Mouse (Mus musculus) heart, postnatal 14 days (tissue): Measurements from ENCODE around the gene Grb10. TPM values are rescaled to one million over a fixed set of nuclear protein-coding genes. Genes with fewer than 3 reads are reported as not detected.

Source experiments
- DNase-seq, 2 experiments: peaks; one replicate each; pipeline ENCODE4 v3.0.0; 2021 to 2022
- intact Hi-C: fragments of 180-260 bp; cut with DNase I; formaldehyde crosslinking; loops from one replicate; pipeline ENCODE4 v1.15.1; 2025
- long read RNA-seq, 2 experiments: library from polyadenylated mRNA; stranded (forward); transcript quantifications; one replicate each; pipeline ENCODE4 v2.0.0; 2021
- total RNA-seq, 2 experiments: library from RNA; stranded (reverse); gene quantifications; 2 replicates each; pipeline ENCODE4 v1.2.3; 2021

Grb10 gene
- total RNA-seq, result 100 to 1,000 TPM; 138 to 163 TPM
- long read RNA-seq, experiment 1, full-length matches to known transcripts, result 2 of 7 reads
- long read RNA-seq, experiment 1, partial matches to known transcripts, result 0 of 7 reads
- long read RNA-seq, experiment 1, other reads (novel, unspliced or antisense), result 5 of 7 reads
- long read RNA-seq, experiment 2, full-length matches to known transcripts, result 1 of 8 reads
- long read RNA-seq, experiment 2, partial matches to known transcripts, result 0 of 8 reads
- long read RNA-seq, experiment 2, other reads (novel, unspliced or antisense), result 7 of 8 reads

- DNase-seq, result no peak
- intact Hi-C loops, result loop anchor here (2.0 to 5.0 kb wide), 3 partner anchors 61 to 319 kb away; no protein-coding TSS in a partner anchor
These were observed at the start of gene Grb10 for GRCm38 (mm10) chr11:12038470-12038985. TSS of gene Grb10 (minus strand) at chr11:12038683.

GRCm38 (mm10) chr11:12081638-12082037 is 43.2 kb upstream of the Grb10 start:
- DNase-seq, result no peak
- intact Hi-C loops, result no loop called here

- no peak for DNase-seq
These were observed 40.7 kb upstream of the Grb10 start for GRCm38 (mm10) chr11:12079231-12079630.

GRCm38 (mm10) chr11:12075449-12075848 is 37.0 kb upstream of the Grb10 start:
- no peak for DNase-seq
- intact Hi-C loops, result no loop called here

More at GRCm38 (mm10) chr11:12079231-12079630, 40.7 kb upstream of the Grb10 start:
- intact Hi-C loops, result no loop called here

GRCm38 (mm10) chr11:12073394-12074226 is 35.1 kb upstream of the Grb10 start:
- intact Hi-C loops, result no loop called here
- no peak for DNase-seq

- intact Hi-C loops, result no loop called here
These were observed 33.8 kb upstream of the Grb10 start for GRCm38 (mm10) chr11:12072322-12072721.

GRCm38 (mm10) chr11:12059005-12059404 is 20.5 kb upstream of the Grb10 start:
- DNase-seq, result no peak
- intact Hi-C loops, result no loop called here

More at GRCm38 (mm10) chr11:12072322-12072721, 33.8 kb upstream of the Grb10 start:
- no peak for DNase-seq

GRCm38 (mm10) chr11:12048547-12049327 is 10.3 kb upstream of the Grb10 start:
- intact Hi-C loops, result no loop called here
- DNase-seq, result peak; percentile 31 to 50

- intact Hi-C loops, result no loop called here
- no peak for DNase-seq
These were observed 9.7 kb upstream of the Grb10 start for GRCm38 (mm10) chr11:12048135-12048534.

- intact Hi-C loops, result no loop called here
- no peak for DNase-seq
These were observed 5.8 kb upstream of the Grb10 start for GRCm38 (mm10) chr11:12044245-12044644.

- intact Hi-C loops, result no loop called here
- DNase-seq, result no peak
These were observed 3.3 kb upstream of the Grb10 start for GRCm38 (mm10) chr11:12041787-12042186.

GRCm38 (mm10) chr11:12041379-12041778 is 2.9 kb upstream of the Grb10 start:
- intact Hi-C loops, result no loop called here
- no peak for DNase-seq

- intact Hi-C loops, result no loop called here
- DNase-seq, result no peak
These were observed 1.9 kb upstream of the Grb10 start for GRCm38 (mm10) chr11:12040391-12040790.

GRCm38 (mm10) chr11:12039748-12040147 is 1.3 kb upstream of the Grb10 start:
- DNase-seq, result no peak
- intact Hi-C loops, result loop anchor here (2.0 to 5.0 kb wide), 3 partner anchors 62 to 318 kb away; no protein-coding TSS in a partner anchor

GRCm38 (mm10) chr11:12039098-12039497 is 615 bp upstream of the Grb10 start:
- no peak for DNase-seq
- intact Hi-C loops, result loop anchor here (2.0 to 5.0 kb wide), 3 partner anchors 62 to 318 kb away; no protein-coding TSS in a partner anchor

- intact Hi-C loops, result loop anchor here (2.0 to 5.0 kb wide), 3 partner anchors 61 to 319 kb away; no protein-coding TSS in a partner anchor
- DNase-seq, result peak in 1 of 2 experiments; percentile 20
These were observed 604 bp downstream of the Grb10 start for GRCm38 (mm10) chr11:12037689-12038469.

GRCm38 (mm10) chr11:12037075-12037686 is 1.3 kb downstream of the Grb10 start:
- intact Hi-C loops, result loop anchor here (5.0 kb wide), 2 partner anchors 60 to 320 kb away; no protein-coding TSS in a partner anchor
- DNase-seq, result peak; percentile 66 to 75

GRCm38 (mm10) chr11:12035916-12036910 is 2.3 kb downstream of the Grb10 start:
- peak; percentile 17 to 22 for DNase-seq

More at GRCm38 (mm10) chr11:12035916-12036910, 2.3 kb downstream of the Grb10 start:
- intact Hi-C loops, result loop anchor here (5.0 kb wide), 2 partner anchors 59 to 321 kb away; no protein-coding TSS in a partner anchor
